Mouse (Mus musculus): ENCODE measurements around the gene Hspa1l. TPM values are rescaled to one million over a fixed set of nuclear protein-coding genes. Genes with fewer than 3 reads are reported as not detected.

Gene Hspa1l
- polyA plus RNA-seq, 1 experiment from 2014 or later = 0.99 TPM

- peaks cover 7% of the 10 kb centered on the region for H3K4me1 ChIP-seq (ENCODE audit: control insufficient read depth, insufficient read depth, low read length)
- no peak for ATAC-seq (ENCODE audit: low read depth)
- peaks cover 5% of the 10 kb centered on the region; the same call in 1 of the 2 replicates for H3K36me3 ChIP-seq (ENCODE audit: control insufficient read depth, insufficient read depth, low read length)
- no peak overlapping the region for H3K27ac ChIP-seq (replicated peaks; ENCODE audit: low read depth, low read length)
- H3K4me3 ChIP-seq (ENCODE audit: low read depth, low read length) = no peak overlapping the region
- no peaks in the 10 kb centered on the region for H3K27me3 ChIP-seq (replicated peaks; ENCODE audit: control insufficient read depth, insufficient read depth, low read length)
- 46% methylated on average over 24 of the region's 24 CpGs for WGBS
- H3K9me3 ChIP-seq (ENCODE audit: control insufficient read depth, low read length) = no peaks in the 10 kb centered on the region
- H3K4me2 ChIP-seq (ENCODE audit: low read depth, low read length) = no peak overlapping the region
- no peak for DNase-seq (ENCODE audit: low spot score)
- H3K9ac ChIP-seq (ENCODE audit: low read depth, low read length) = 0 out of 2 replicates have a peak overlapping the region, but pooled peaks have one; percentile 30
Observed at GRCm38 (mm10) chr17:34934031-34934430, 38.5 kb upstream of the Hspa1l start.

- Histone ChIP-seq H3K4me2 (ENCODE audit: low read depth, low read length) (no peak overlapping the region), H3K36me3 (ENCODE audit: control insufficient read depth, insufficient read depth, low read length) (peaks cover 5% of the 10 kb centered on the region; the same call in 1 of the 2 replicates), H3K9me3 (ENCODE audit: control insufficient read depth, low read length) (no peaks in the 10 kb centered on the region), H3K27me3 (replicated peaks; ENCODE audit: control insufficient read depth, insufficient read depth, low read length) (no peaks in the 10 kb centered on the region), H3K4me1 (ENCODE audit: control insufficient read depth, insufficient read depth, low read length) (peaks cover 7% of the 10 kb centered on the region), H3K27ac (replicated peaks; ENCODE audit: low read depth, low read length) (no peak overlapping the region), H3K9ac (ENCODE audit: low read depth, low read length) (no peak overlapping the region), H3K4me3 (ENCODE audit: low read depth, low read length) (no peak overlapping the region)
- DNase-seq (ENCODE audit: low spot score) (no peak), ATAC-seq (ENCODE audit: low read depth) (no peak)
- 37% methylated on average over 8 of the region's 8 CpGs for WGBS
Observed at GRCm38 (mm10) chr17:34934830-34935229, 37.7 kb upstream of the Hspa1l start.

- DNase-seq (ENCODE audit: low spot score) (no peak), ATAC-seq (ENCODE audit: low read depth) (no peak)
- H3K9ac ChIP-seq (ENCODE audit: low read depth, low read length) = no peak overlapping the region
- H3K4me2 ChIP-seq (ENCODE audit: low read depth, low read length) = no peak overlapping the region
- no peak overlapping the region for H3K4me3 ChIP-seq (ENCODE audit: low read depth, low read length)
- WGBS = 82% methylated on average over 6 of the region's 6 CpGs
- H3K27me3 ChIP-seq (replicated peaks; ENCODE audit: control insufficient read depth, insufficient read depth, low read length) = no peaks in the 10 kb centered on the region
- no peak overlapping the region for H3K27ac ChIP-seq (replicated peaks; ENCODE audit: low read depth, low read length)
- H3K4me1 ChIP-seq (ENCODE audit: control insufficient read depth, insufficient read depth, low read length) = peaks cover 5% of the 10 kb centered on the region; the same call in 1 of the 2 replicates
- no peaks in the 10 kb centered on the region for H3K9me3 ChIP-seq (ENCODE audit: control insufficient read depth, low read length)
- H3K36me3 ChIP-seq (ENCODE audit: control insufficient read depth, insufficient read depth, low read length) = peaks cover 5% of the 10 kb centered on the region; the same call in 1 of the 2 replicates
Observed at GRCm38 (mm10) chr17:34937960-34938505, 34.5 kb upstream of the Hspa1l start.

GRCm38 (mm10) chr17:34941344-34942041 lies 31.0 kb upstream of the Hspa1l start:
- 6% methylated on average over 15 of the region's 15 CpGs for WGBS
- Histone ChIP-seq H3K4me2 (ENCODE audit: low read depth, low read length) (peak overlapping the region; percentile 50), H3K4me3 (ENCODE audit: low read depth, low read length) (peak overlapping the region; percentile 20), H3K27me3 (replicated peaks; ENCODE audit: control insufficient read depth, insufficient read depth, low read length) (no peaks in the 10 kb centered on the region), H3K9ac (ENCODE audit: low read depth, low read length) (peak overlapping the region; percentile 51), H3K27ac (replicated peaks; ENCODE audit: low read depth, low read length) (no peak overlapping the region), H3K36me3 (ENCODE audit: control insufficient read depth, insufficient read depth, low read length) (no peaks in the 10 kb centered on the region), H3K9me3 (ENCODE audit: control insufficient read depth, low read length) (no peaks in the 10 kb centered on the region), H3K4me1 (ENCODE audit: control insufficient read depth, insufficient read depth, low read length) (peaks cover 5% of the 10 kb centered on the region; the same call in 1 of the 2 replicates)
- no peak for DNase-seq (ENCODE audit: low spot score)
- peak; percentile 22; the same call in 1 of the 2 replicates for ATAC-seq (ENCODE audit: low read depth)

GRCm38 (mm10) chr17:34943128-34943815 lies 29.2 kb upstream of the Hspa1l start:
- 76% methylated on average over 4 of the region's 4 CpGs for whole genome bisulfite sequencing

GRCm38 (mm10) chr17:34944362-34944761 lies 28.1 kb upstream of the Hspa1l start:
- Histone ChIP-seq H3K9me3 (ENCODE audit: control insufficient read depth, low read length) (no peaks in the 10 kb centered on the region), H3K4me2 (ENCODE audit: low read depth, low read length) (no peak overlapping the region), H3K27me3 (replicated peaks; ENCODE audit: control insufficient read depth, insufficient read depth, low read length) (no peaks in the 10 kb centered on the region), H3K36me3 (ENCODE audit: control insufficient read depth, insufficient read depth, low read length) (peaks cover under 1% of the 10 kb centered on the region), H3K4me3 (ENCODE audit: low read depth, low read length) (no peak overlapping the region), H3K9ac (ENCODE audit: low read depth, low read length) (no peak overlapping the region), H3K27ac (replicated peaks; ENCODE audit: low read depth, low read length) (no peak overlapping the region), H3K4me1 (ENCODE audit: control insufficient read depth, insufficient read depth, low read length) (peaks cover 5% of the 10 kb centered on the region; the same call in 1 of the 2 replicates)
- ATAC-seq (ENCODE audit: low read depth) = no peak
- no peak for DNase-seq (ENCODE audit: low spot score)

More at GRCm38 (mm10) chr17:34943128-34943815, 29.2 kb upstream of the Hspa1l start:
- Histone ChIP-seq H3K36me3 (ENCODE audit: control insufficient read depth, insufficient read depth, low read length) (no peaks in the 10 kb centered on the region), H3K4me2 (ENCODE audit: low read depth, low read length) (no peak overlapping the region), H3K9me3 (ENCODE audit: control insufficient read depth, low read length) (no peaks in the 10 kb centered on the region), H3K9ac (ENCODE audit: low read depth, low read length) (no peak overlapping the region), H3K4me3 (ENCODE audit: low read depth, low read length) (no peak overlapping the region), H3K27me3 (replicated peaks; ENCODE audit: control insufficient read depth, insufficient read depth, low read length) (no peaks in the 10 kb centered on the region), H3K4me1 (ENCODE audit: control insufficient read depth, insufficient read depth, low read length) (peaks cover 5% of the 10 kb centered on the region; the same call in 1 of the 2 replicates), H3K27ac (replicated peaks; ENCODE audit: low read depth, low read length) (no peak overlapping the region)
- ATAC-seq (ENCODE audit: low read depth) = no peak
- no peak for DNase-seq (ENCODE audit: low spot score)

GRCm38 (mm10) chr17:34946486-34947140 lies 25.9 kb upstream of the Hspa1l start:
- DNase-seq (ENCODE audit: low spot score) = no peak
- H3K27ac ChIP-seq (replicated peaks; ENCODE audit: low read depth, low read length) = no peak overlapping the region
- H3K36me3 ChIP-seq (ENCODE audit: control insufficient read depth, insufficient read depth, low read length) = peaks cover 21% of the 10 kb centered on the region
- ATAC-seq (ENCODE audit: low read depth) = no peak
- peaks cover 7% of the 10 kb centered on the region; the same call in 1 of the 2 replicates for H3K4me1 ChIP-seq (ENCODE audit: control insufficient read depth, insufficient read depth, low read length)
- H3K4me2 ChIP-seq (ENCODE audit: low read depth, low read length) = no peak overlapping the region
- WGBS = 88% methylated on average over 5 of the region's 5 CpGs
- no peak overlapping the region for H3K4me3 ChIP-seq (ENCODE audit: low read depth, low read length)
- H3K9me3 ChIP-seq (ENCODE audit: control insufficient read depth, low read length) = no peaks in the 10 kb centered on the region
- H3K27me3 ChIP-seq (replicated peaks; ENCODE audit: control insufficient read depth, insufficient read depth, low read length) = no peaks in the 10 kb centered on the region
- no peak overlapping the region for H3K9ac ChIP-seq (ENCODE audit: low read depth, low read length)

- Histone ChIP-seq H3K36me3 (ENCODE audit: control insufficient read depth, insufficient read depth, low read length) (peaks cover 21% of the 10 kb centered on the region), H3K27ac (replicated peaks; ENCODE audit: low read depth, low read length) (no peak overlapping the region), H3K27me3 (replicated peaks; ENCODE audit: control insufficient read depth, insufficient read depth, low read length) (no peaks in the 10 kb centered on the region), H3K9me3 (ENCODE audit: control insufficient read depth, low read length) (no peaks in the 10 kb centered on the region), H3K9ac (ENCODE audit: low read depth, low read length) (no peak overlapping the region), H3K4me2 (ENCODE audit: low read depth, low read length) (no peak overlapping the region), H3K4me3 (ENCODE audit: low read depth, low read length) (no peak overlapping the region), H3K4me1 (ENCODE audit: control insufficient read depth, insufficient read depth, low read length) (peaks cover 4% of the 10 kb centered on the region; the same call in 1 of the 2 replicates)
- no peak for DNase-seq (ENCODE audit: low spot score)
- no peak for ATAC-seq (ENCODE audit: low read depth)
- 27% methylated on average over 8 of the region's 8 CpGs for WGBS
Observed at GRCm38 (mm10) chr17:34947606-34948005, 24.9 kb upstream of the Hspa1l start.
